Mouse (Mus musculus) left cerebral cortex, postnatal 14 days (tissue): ENCODE data around the gene Fpgt. TPM values are rescaled to one million over a fixed set of nuclear protein-coding genes. Genes with fewer than 3 reads are reported as not detected.

Source experiments
- total RNA-seq, 2 experiments: library from RNA; stranded (reverse); gene quantifications; 2 replicates each; pipeline ENCODE4 v1.2.3; 2021

Fpgt gene
- total RNA-seq, 2 experiments from 2014 or later: 23.3 to 23.6 TPM

Other genes starting within 250 kb of the Fpgt start
- under 1 TPM; 0.42 to 0.48 TPM for gene Tnni3k, start 38.0 kb downstream of the Fpgt start, total RNA-seq
- under 1 TPM; 0.31 to 0.51 TPM for gene Lrriq3, start within 50 bp of the Fpgt start, total RNA-seq